Mouse (Mus musculus) left cerebral cortex, adult 11 months (tissue): ENCODE results near the gene Tmem104.

ENCODE experiments used
- DNase-seq: peaks from one replicate; pipeline ENCODE4 v3.0.0; 2022; ENCODE audit warnings: low spot score

Tmem104 gene

GRCm38 (mm10) chr11:115167631-115168249, 19.5 kb upstream of the Tmem104 start:
- no peak for DNase-seq

- no peak for DNase-seq
Observed at GRCm38 (mm10) chr11:115169430-115169829, 17.9 kb upstream of the Tmem104 start.

GRCm38 (mm10) chr11:115171125-115171524, 16.2 kb upstream of the Tmem104 start:
- no peak for DNase-seq

- DNase-seq, result no peak
Observed at GRCm38 (mm10) chr11:115172825-115173287, 14.4 kb upstream of the Tmem104 start.

- DNase-seq, result no peak
Observed at GRCm38 (mm10) chr11:115173549-115174339, 13.5 kb upstream of the Tmem104 start.

GRCm38 (mm10) chr11:115176399-115177190, 10.7 kb upstream of the Tmem104 start:
- no peak for DNase-seq

- no peak for DNase-seq
Observed at GRCm38 (mm10) chr11:115177559-115178195, 9.6 kb upstream of the Tmem104 start.

- DNase-seq, result no peak
Observed at GRCm38 (mm10) chr11:115178766-115179165, 8.5 kb upstream of the Tmem104 start.

- DNase-seq, result no peak
Observed at GRCm38 (mm10) chr11:115179191-115179590, 8.1 kb upstream of the Tmem104 start.

- DNase-seq, result no peak
Observed at GRCm38 (mm10) chr11:115179881-115180280, 7.4 kb upstream of the Tmem104 start.

GRCm38 (mm10) chr11:115181913-115182638, 5.2 kb upstream of the Tmem104 start:
- no peak for DNase-seq

GRCm38 (mm10) chr11:115184973-115185372, 2.3 kb upstream of the Tmem104 start:
- no peak for DNase-seq

- no peak for DNase-seq
Observed at GRCm38 (mm10) chr11:115187693-115188092, 406 bp downstream of the Tmem104 start, which contains the start of gene Nat9. TSS of gene Nat9 (minus strand) at chr11:115187859.

GRCm38 (mm10) chr11:115188539-115189231, 1.4 kb downstream of the Tmem104 start:
- no peak for DNase-seq

GRCm38 (mm10) chr11:115189304-115189703, 2.0 kb downstream of the Tmem104 start:
- DNase-seq, result no peak

- no peak for DNase-seq
Observed at GRCm38 (mm10) chr11:115192180-115192579, 4.9 kb downstream of the Tmem104 start.

- no peak for DNase-seq
Observed at GRCm38 (mm10) chr11:115194693-115195092, 7.4 kb downstream of the Tmem104 start.

GRCm38 (mm10) chr11:115195933-115196332, 8.6 kb downstream of the Tmem104 start:
- no peak for DNase-seq

- no peak for DNase-seq
Observed at GRCm38 (mm10) chr11:115197558-115197957, 10.3 kb downstream of the Tmem104 start.

- no peak for DNase-seq
Observed at GRCm38 (mm10) chr11:115198932-115199384, 11.7 kb downstream of the Tmem104 start.

- DNase-seq, result no peak
Observed at GRCm38 (mm10) chr11:115200520-115200919, 13.2 kb downstream of the Tmem104 start.
